Mouse (Mus musculus): ENCODE measurements around the gene Gpm6a.
"Not testable (repeated sequence)": the region's sequence is repeated elsewhere in the genome, so short reads cannot be mapped to it uniquely, and the experiment has no call there.

Gpm6a gene

DNA sequence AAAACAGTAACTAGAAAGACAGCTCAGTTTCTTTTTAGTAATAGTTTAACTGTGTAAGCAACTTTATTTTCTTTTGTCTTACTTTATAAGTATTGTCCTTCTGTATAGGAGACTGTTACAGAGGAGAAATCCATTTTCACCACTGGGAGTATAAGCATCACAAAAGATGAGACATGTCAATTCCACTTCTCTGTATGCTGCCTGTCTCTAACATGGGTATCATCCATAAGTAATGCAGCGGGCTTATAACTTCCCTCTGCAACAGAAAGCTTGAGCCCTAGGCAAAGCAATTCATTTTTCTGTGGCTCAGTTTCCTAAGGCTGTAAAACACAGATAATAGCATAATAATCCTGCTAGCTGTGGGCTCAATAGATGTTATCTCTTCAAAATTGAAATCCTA, 62.4 kb downstream of the Gpm6a start:
- no peak for DNase-seq

- DNase-seq = no peak
Measured at GRCm38 (mm10) chr8:55025851-55026660, 71.4 kb downstream of the Gpm6a start.

DNA sequence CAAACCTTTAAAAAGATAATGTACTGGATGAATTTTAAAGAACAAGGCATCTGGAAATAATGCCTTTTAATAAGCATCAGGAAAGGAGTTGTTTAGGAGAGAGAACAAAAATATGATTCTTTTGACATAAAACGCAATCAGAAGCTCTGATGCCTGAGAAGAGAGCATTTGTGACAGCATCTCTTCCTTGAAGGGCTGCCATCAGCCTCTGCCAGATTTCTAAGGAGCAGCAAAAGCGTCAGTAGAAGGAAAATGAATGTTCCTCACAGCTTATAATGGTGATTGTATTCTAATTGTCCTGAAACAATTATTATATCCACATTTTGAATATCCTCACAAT, 72.0 kb downstream of the Gpm6a start:
- no peak for DNase-seq

- no peak for DNase-seq
Measured at GRCm38 (mm10) chr8:55028371-55028770, 73.7 kb downstream of the Gpm6a start.

GRCm38 (mm10) chr8:55031099-55031498, 76.5 kb downstream of the Gpm6a start:
- no peak for DNase-seq

- DNase-seq = no peak
Measured at GRCm38 (mm10) chr8:55034309-55034708, 79.7 kb downstream of the Gpm6a start.

GRCm38 (mm10) chr8:55035416-55035815, 80.8 kb downstream of the Gpm6a start:
- no peak for DNase-seq

- no peak for DNase-seq
Measured at GRCm38 (mm10) chr8:55042955-55043354, 88.3 kb downstream of the Gpm6a start.

DNA sequence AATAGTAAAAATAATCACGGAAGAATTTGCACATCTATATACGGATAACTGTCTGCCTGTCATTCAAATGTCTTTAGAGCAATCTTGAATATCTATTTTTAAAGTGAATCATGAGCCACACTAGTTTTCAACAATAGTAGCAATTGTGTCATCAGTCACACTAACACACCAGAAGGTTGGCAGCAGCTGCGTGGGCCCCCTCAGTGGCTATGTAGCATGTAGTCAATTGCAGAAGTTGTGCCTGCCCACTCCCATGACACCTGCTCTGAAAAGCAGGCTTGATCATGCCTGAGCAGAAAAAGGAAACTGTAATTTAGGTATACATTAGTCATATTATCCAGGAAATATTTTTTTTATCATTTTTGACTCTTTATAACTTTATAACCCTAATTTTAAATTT, 93.8 kb downstream of the Gpm6a start:
- no peak for DNase-seq

- DNase-seq = no peak
Measured at GRCm38 (mm10) chr8:55049979-55050378, 95.3 kb downstream of the Gpm6a start.

DNA sequence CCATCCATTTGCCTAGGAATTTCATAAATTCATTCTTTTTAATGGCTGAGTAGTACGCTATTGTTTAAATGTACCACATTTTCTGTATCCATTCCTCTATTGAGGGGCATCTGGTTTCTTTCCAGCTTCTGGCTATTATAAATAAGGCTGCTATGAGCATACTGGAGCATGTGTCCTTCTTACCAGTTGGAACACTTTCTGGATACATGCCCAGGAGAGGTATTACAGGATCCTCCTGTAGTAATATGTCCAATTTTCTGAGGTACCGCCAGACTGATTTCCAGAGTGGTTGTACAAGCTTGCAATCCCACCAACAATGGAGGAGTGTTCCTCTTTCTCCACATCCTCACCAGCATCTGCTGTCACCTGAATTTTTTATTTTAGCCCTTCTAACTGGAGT, 114.2 kb downstream of the Gpm6a start:
- DNase-seq = not testable (repeated sequence)

DNA sequence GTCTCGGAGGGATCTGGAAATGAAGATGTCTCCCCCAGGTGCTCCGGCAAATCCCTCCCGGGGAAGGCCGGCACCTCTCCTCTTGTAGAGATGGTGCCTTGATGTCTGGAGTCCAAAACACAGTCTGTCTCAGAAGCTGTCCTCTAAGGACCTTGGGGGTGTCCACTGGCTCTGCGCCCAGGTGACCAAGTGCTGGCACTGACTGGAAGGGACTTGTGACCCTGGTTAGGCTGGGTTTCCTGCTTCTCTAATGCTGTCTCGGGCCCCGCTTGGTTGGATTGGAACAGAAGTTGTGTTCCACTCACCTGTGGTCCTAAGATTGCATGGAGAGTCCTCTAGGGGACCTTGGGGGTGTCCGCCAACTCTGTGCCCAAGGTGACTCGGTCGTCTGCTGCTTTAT, 118.8 kb downstream of the Gpm6a start:
- no peak for DNase-seq

DNA sequence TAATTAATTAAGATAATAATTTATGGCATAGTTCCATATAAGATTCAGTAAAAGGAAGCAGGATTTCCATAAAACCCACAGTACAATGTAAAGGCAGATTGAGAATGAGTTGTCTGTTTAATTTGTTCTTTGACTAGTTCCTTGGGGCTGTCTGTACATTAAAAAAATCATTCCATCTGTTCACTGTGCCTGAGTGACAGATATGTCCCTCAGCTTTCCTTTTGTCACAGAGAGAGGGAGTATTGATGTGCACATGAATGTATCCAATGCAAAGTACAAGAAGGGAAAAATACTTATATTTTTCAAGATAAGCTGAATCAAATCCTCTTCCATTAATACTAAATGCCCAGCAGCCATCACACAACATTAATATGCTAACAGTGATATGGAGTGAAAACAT, 147.6 kb downstream of the Gpm6a start:
- DNase-seq = no peak

- DNase-seq = no peak
Measured at GRCm38 (mm10) chr8:55103065-55103464, 148.4 kb downstream of the Gpm6a start.

GRCm38 (mm10) chr8:55103891-55104481, 149.3 kb downstream of the Gpm6a start:
- no peak for DNase-seq
